Mouse (Mus musculus): ENCODE data around the gene Angptl2. TPM values are rescaled to one million over a fixed set of nuclear protein-coding genes. Genes with fewer than 3 reads are reported as not detected.
"Not testable (repeated sequence)": the region's sequence is repeated elsewhere in the genome, so short reads cannot be mapped to it uniquely, and the experiment has no call there.

Angptl2 gene
- polyA plus RNA-seq, 1 experiment from 2014 or later, result 34.3 TPM

- Histone ChIP-seq H3K9ac (ENCODE audit: low read depth, low read length) (no peak overlapping the region), H3K36me3 (ENCODE audit: control insufficient read depth, insufficient read depth, low read length) (no peaks in the 10 kb centered on the region), H3K4me2 (no peak overlapping the region), H3K9me3 (replicated peaks; ENCODE audit: control insufficient read depth, low read length) (no peaks in the 10 kb centered on the region), H3K27ac (ENCODE audit: low read depth, low read length) (no peak overlapping the region), H3K4me1 (ENCODE audit: control insufficient read depth, insufficient read depth, low read length) (peaks cover 44% of the 10 kb centered on the region), H3K27me3 (ENCODE audit: control insufficient read depth, insufficient read depth, low read length) (no peaks in the 10 kb centered on the region), H3K4me3 (ENCODE audit: low read depth, low read length) (no peak overlapping the region)
- ATAC-seq (replicated peaks; ENCODE audit: insufficient number of reproducible peaks, low FRiP score, low TSS enrichment), result no peak
- 62% methylated on average over 5 of the region's 5 CpGs for WGBS (ENCODE audit: insufficient replicate concordance)
Measured at GRCm38 (mm10) chr2:33208134-33208533, 7.7 kb upstream of the Angptl2 start.

GRCm38 (mm10) chr2:33210841-33211240, 5.0 kb upstream of the Angptl2 start:
- Histone ChIP-seq H3K27ac (ENCODE audit: low read depth, low read length) (no peak overlapping the region), H3K9me3 (replicated peaks; ENCODE audit: control insufficient read depth, low read length) (no peaks in the 10 kb centered on the region), H3K4me1 (ENCODE audit: control insufficient read depth, insufficient read depth, low read length) (peaks cover 26% of the 10 kb centered on the region), H3K4me2 (no peak overlapping the region), H3K9ac (ENCODE audit: low read depth, low read length) (no peak overlapping the region), H3K4me3 (ENCODE audit: low read depth, low read length) (no peak overlapping the region), H3K27me3 (ENCODE audit: control insufficient read depth, insufficient read depth, low read length) (no peaks in the 10 kb centered on the region), H3K36me3 (ENCODE audit: control insufficient read depth, insufficient read depth, low read length) (no peaks in the 10 kb centered on the region)
- WGBS (ENCODE audit: insufficient replicate concordance), result 49% methylated on average over 2 of the region's 2 CpGs
- ATAC-seq (replicated peaks; ENCODE audit: insufficient number of reproducible peaks, low FRiP score, low TSS enrichment), result no peak

- H3K27ac ChIP-seq (ENCODE audit: low read depth, low read length); H3K9me3 ChIP-seq (replicated peaks; ENCODE audit: control insufficient read depth, low read length); H3K27me3 ChIP-seq (ENCODE audit: control insufficient read depth, insufficient read depth, low read length); H3K9ac ChIP-seq (ENCODE audit: low read depth, low read length); H3K4me3 ChIP-seq (ENCODE audit: low read depth, low read length); ATAC-seq (replicated peaks; ENCODE audit: insufficient number of reproducible peaks, low FRiP score, low TSS enrichment); H3K36me3 ChIP-seq (ENCODE audit: control insufficient read depth, insufficient read depth, low read length); H3K4me2 ChIP-seq: not testable (repeated sequence)
- peaks cover 23% of the 10 kb centered on the region for H3K4me1 ChIP-seq (ENCODE audit: control insufficient read depth, insufficient read depth, low read length)
- WGBS (ENCODE audit: insufficient replicate concordance), result 79% methylated on average over 11 of the region's 11 CpGs
Measured at GRCm38 (mm10) chr2:33211263-33211662, 4.6 kb upstream of the Angptl2 start.

DNA sequence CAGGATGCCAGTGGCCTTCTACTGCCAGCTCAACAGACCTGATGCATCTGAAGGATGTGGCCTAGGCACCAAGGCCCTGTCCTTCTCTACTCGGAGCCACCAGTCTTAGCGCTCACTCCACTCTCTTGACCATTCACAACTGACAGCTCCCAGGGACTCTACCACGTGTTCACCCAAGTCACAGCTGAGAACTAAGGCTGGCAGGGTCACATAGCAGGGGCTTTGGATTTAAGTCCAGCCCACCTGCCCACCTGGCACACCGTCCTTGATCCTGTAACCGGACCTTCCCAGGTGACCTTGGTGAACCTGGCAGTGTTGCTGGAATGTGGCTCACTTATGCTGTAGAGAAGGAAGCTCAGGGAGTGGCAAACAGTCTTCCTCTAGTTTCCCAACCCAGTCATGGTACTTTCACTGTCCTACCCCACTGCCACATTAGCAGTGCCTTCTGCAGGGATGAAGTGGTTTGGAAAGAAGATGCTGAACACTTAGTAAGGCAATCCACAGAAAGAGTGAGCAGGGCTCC, 631 bp upstream of the Angptl2 start:
- H3K4me3 ChIP-seq (ENCODE audit: low read depth, low read length), result peak overlapping the region; percentile 60
- H3K9me3 ChIP-seq (replicated peaks; ENCODE audit: control insufficient read depth, low read length), result no peaks in the 10 kb centered on the region
- 66% methylated on average over 5 of the region's 5 CpGs for WGBS (ENCODE audit: insufficient replicate concordance)
- H3K27me3 ChIP-seq (ENCODE audit: control insufficient read depth, insufficient read depth, low read length), result no peaks in the 10 kb centered on the region
- peak overlapping the region; percentile 85 for H3K27ac ChIP-seq (ENCODE audit: low read depth, low read length)
- ATAC-seq (replicated peaks; ENCODE audit: insufficient number of reproducible peaks, low FRiP score, low TSS enrichment), result no peak
- H3K9ac ChIP-seq (ENCODE audit: low read depth, low read length), result peak overlapping the region; percentile 35
- H3K4me1 ChIP-seq (ENCODE audit: control insufficient read depth, insufficient read depth, low read length), result peaks cover 40% of the 10 kb centered on the region
- peak overlapping the region; percentile 88 for H3K4me2 ChIP-seq
- H3K36me3 ChIP-seq (ENCODE audit: control insufficient read depth, insufficient read depth, low read length), result no peaks in the 10 kb centered on the region

DNA sequence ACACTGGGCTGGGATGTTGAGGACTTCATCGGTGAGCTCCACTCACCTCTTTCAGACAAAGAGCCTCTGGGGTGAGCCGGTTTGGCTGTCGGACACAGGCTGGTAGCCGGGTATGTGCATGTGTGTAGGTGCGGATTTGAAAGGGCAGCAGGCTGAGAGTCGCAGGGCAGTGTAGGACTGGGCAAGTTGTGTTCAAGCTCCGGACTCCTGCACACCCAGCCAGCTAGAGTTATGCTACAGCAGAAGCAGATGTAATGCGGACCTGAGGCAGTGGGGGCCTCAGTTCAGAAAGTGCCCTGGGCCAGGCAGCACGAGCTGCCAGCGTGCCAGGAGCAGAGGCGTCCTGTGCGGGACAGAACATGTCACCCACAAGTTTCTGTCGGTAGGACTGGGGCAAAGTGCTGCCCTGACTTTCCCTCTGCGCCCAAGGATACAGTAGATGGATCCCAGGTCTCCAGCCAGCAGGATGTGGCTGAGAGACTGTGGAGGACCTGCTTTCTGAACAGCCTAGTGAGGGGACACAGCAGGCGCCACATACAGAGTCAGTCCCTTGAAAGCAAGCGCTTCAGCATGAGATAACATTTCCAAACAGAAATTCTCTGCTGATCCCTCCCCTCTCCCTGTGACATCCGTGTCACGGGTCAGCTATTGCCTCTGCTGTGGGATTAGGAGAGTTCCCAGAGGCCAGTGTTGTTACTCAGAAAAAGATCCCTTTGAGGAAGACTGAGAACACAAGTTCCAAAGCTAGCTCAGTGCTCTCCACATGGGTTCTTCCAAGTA, 966 bp downstream of the Angptl2 start:
- Histone ChIP-seq H3K4me3 (ENCODE audit: low read depth, low read length) (peak overlapping the region; percentile 60), H3K27ac (ENCODE audit: low read depth, low read length) (peak overlapping the region; percentile 85), H3K27me3 (ENCODE audit: control insufficient read depth, insufficient read depth, low read length) (no peaks in the 10 kb centered on the region), H3K9me3 (replicated peaks; ENCODE audit: control insufficient read depth, low read length) (no peaks in the 10 kb centered on the region), H3K36me3 (ENCODE audit: control insufficient read depth, insufficient read depth, low read length) (no peaks in the 10 kb centered on the region), H3K4me1 (ENCODE audit: control insufficient read depth, insufficient read depth, low read length) (peaks cover 38% of the 10 kb centered on the region), H3K4me2 (peak overlapping the region; percentile 88), H3K9ac (ENCODE audit: low read depth, low read length) (peak overlapping the region; percentile 80)
- 0 out of 2 replicates have a peak, but pooled peaks have one; percentile 8 for ATAC-seq (replicated peaks; ENCODE audit: insufficient number of reproducible peaks, low FRiP score, low TSS enrichment)
- 10% methylated on average over 18 of the region's 18 CpGs for WGBS (ENCODE audit: insufficient replicate concordance)

DNA sequence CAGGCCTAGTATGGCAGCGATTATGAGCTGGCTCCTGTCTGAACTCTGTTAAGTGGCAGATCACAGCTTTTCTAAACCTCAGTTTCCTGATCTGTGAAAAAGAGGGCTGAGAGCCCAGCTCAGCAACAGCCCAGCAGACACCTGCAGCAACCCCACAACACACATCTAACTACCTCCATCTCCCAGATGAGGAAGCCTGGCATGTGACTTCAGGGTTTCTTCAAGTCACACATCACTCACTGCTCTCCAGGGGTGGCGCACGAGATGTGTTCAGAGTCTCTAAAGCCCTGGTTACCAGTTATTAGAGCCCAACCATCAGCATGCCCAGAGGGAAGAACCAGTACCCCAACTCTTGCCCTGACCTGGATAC, 1.5 kb downstream of the Angptl2 start:
- Histone ChIP-seq H3K27ac (ENCODE audit: low read depth, low read length) (no peak overlapping the region), H3K36me3 (ENCODE audit: control insufficient read depth, insufficient read depth, low read length) (no peaks in the 10 kb centered on the region), H3K9ac (ENCODE audit: low read depth, low read length) (peak overlapping the region; percentile 80), H3K9me3 (replicated peaks; ENCODE audit: control insufficient read depth, low read length) (no peaks in the 10 kb centered on the region), H3K4me1 (ENCODE audit: control insufficient read depth, insufficient read depth, low read length) (peaks cover 38% of the 10 kb centered on the region), H3K4me3 (ENCODE audit: low read depth, low read length) (peak overlapping the region; percentile 60), H3K27me3 (ENCODE audit: control insufficient read depth, insufficient read depth, low read length) (no peaks in the 10 kb centered on the region), H3K4me2 (peak overlapping the region; percentile 88)
- 52% methylated on average over 3 of the region's 3 CpGs for WGBS (ENCODE audit: insufficient replicate concordance)
- no peak for ATAC-seq (replicated peaks; ENCODE audit: insufficient number of reproducible peaks, low FRiP score, low TSS enrichment)

- H3K36me3 ChIP-seq (ENCODE audit: control insufficient read depth, insufficient read depth, low read length), result no peaks in the 10 kb centered on the region
- no peaks in the 10 kb centered on the region for H3K27me3 ChIP-seq (ENCODE audit: control insufficient read depth, insufficient read depth, low read length)
- no peak overlapping the region for H3K4me2 ChIP-seq
- H3K4me1 ChIP-seq (ENCODE audit: control insufficient read depth, insufficient read depth, low read length), result peaks cover 41% of the 10 kb centered on the region
- H3K9ac ChIP-seq (ENCODE audit: low read depth, low read length), result no peak overlapping the region
- no peak for ATAC-seq (replicated peaks; ENCODE audit: insufficient number of reproducible peaks, low FRiP score, low TSS enrichment)
- no peak overlapping the region for H3K4me3 ChIP-seq (ENCODE audit: low read depth, low read length)
- 60% methylated on average over 11 of the region's 11 CpGs for WGBS (ENCODE audit: insufficient replicate concordance)
- H3K9me3 ChIP-seq (replicated peaks; ENCODE audit: control insufficient read depth, low read length), result no peaks in the 10 kb centered on the region
- H3K27ac ChIP-seq (ENCODE audit: low read depth, low read length), result no peak overlapping the region
Measured at GRCm38 (mm10) chr2:33218903-33219625, 3.2 kb downstream of the Angptl2 start.

DNA sequence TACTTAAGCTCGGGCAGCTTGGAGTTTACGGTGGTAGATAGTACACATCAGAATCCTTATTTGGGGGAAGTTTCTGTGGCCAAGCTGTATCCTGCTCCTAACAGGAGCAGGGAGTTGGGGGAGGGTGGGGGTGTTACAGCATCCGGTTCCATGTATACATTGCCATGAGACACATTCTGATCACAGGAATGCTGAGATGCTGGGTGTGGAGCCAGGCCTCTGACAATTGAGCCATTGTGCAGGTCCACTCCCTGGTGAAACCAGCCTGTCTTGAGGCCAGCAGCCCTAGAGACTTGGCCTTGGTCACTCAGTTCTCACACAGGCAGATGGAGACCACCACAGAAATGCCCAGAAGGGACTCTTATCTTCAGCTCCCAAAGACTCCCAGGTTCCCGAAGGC, 3.8 kb downstream of the Angptl2 start:
- WGBS (ENCODE audit: insufficient replicate concordance), result 61% methylated on average over 4 of the region's 4 CpGs
- no peak overlapping the region for H3K4me2 ChIP-seq
- H3K36me3 ChIP-seq (ENCODE audit: control insufficient read depth, insufficient read depth, low read length), result no peaks in the 10 kb centered on the region
- no peak overlapping the region for H3K4me3 ChIP-seq (ENCODE audit: low read depth, low read length)
- no peaks in the 10 kb centered on the region for H3K9me3 ChIP-seq (replicated peaks; ENCODE audit: control insufficient read depth, low read length)
- no peak overlapping the region for H3K9ac ChIP-seq (ENCODE audit: low read depth, low read length)
- no peak overlapping the region for H3K27ac ChIP-seq (ENCODE audit: low read depth, low read length)
- peaks cover 41% of the 10 kb centered on the region for H3K4me1 ChIP-seq (ENCODE audit: control insufficient read depth, insufficient read depth, low read length)
- no peak for ATAC-seq (replicated peaks; ENCODE audit: insufficient number of reproducible peaks, low FRiP score, low TSS enrichment)
- H3K27me3 ChIP-seq (ENCODE audit: control insufficient read depth, insufficient read depth, low read length), result no peaks in the 10 kb centered on the region

Data from heart, embryonic 11.5 days (tissue).